Mouse (Mus musculus) midbrain, postnatal 0 days (tissue): ENCODE data around the gene Ppcdc. TPM values are rescaled to one million over a fixed set of nuclear protein-coding genes. Genes with fewer than 3 reads are reported as not detected.

ENCODE experiments used
- ATAC-seq: fragments of 200-750 bp; cut with Nextera tagmentation; 2 replicates; pipeline ENCODE4 v1.8.0; 2017; ENCODE audit warnings: moderate number of reproducible peaks, mild to moderate bottlenecking, moderate TSS enrichment, moderate library complexity; ENCODE audit not compliant: low FRiP score
- DNase-seq: peaks from one replicate; pipeline ENCODE4 v3.0.0-alpha.2; 2015; ENCODE audit warnings: low spot score
- H3K27ac ChIP-seq: fragments of 300-500 bp; sonication (generic); 2 replicates; pipeline ENCODE4 v1.5.1; 2014; ENCODE audit warnings: low read depth, mild to moderate bottlenecking, low read length, mixed read lengths
- H3K27me3 ChIP-seq: fragments of 300-500 bp; sonication (generic); 2 replicates; pipeline ENCODE4 v1.6.1; 2014; ENCODE audit warnings: low read length, control low read depth, mixed read lengths; ENCODE audit not compliant: insufficient read depth
- H3K36me3 ChIP-seq: fragments of 300-500 bp; sonication (generic); 2 replicates; pipeline ENCODE4 v1.6.1; 2014; ENCODE audit warnings: low read length, control low read depth, mixed read lengths; ENCODE audit not compliant: insufficient read depth
- H3K4me1 ChIP-seq: fragments of 300-500 bp; sonication (generic); 2 replicates; pipeline ENCODE4 v1.6.1; 2014; ENCODE audit warnings: mild to moderate bottlenecking, control low read depth, antibody characterized with exemption, low read length, mixed read lengths; ENCODE audit not compliant: insufficient read depth
- H3K4me2 ChIP-seq: fragments of 300-500 bp; sonication (generic); 2 replicates; pipeline ENCODE4 v1.6.1; 2014; ENCODE audit warnings: low read depth, mild to moderate bottlenecking, low read length, mixed read lengths; ENCODE audit not compliant: poor library complexity, severe bottlenecking
- H3K4me3 ChIP-seq: fragments of 300-500 bp; sonication (generic); 2 replicates; pipeline ENCODE4 v1.5.1; 2014; ENCODE audit warnings: low read depth, mild to moderate bottlenecking, low read length, moderate library complexity
- H3K9ac ChIP-seq: fragments of 300-500 bp; sonication (generic); replicated peaks from 2 replicates; pipeline ENCODE4 v1.6.1; 2014; ENCODE audit warnings: mild to moderate bottlenecking, low read length, moderate library complexity, mixed read lengths; ENCODE audit not compliant: poor library complexity, severe bottlenecking
- H3K9me3 ChIP-seq: fragments of 300-500 bp; sonication (generic); 2 replicates; pipeline ENCODE4 v1.6.1; 2016; ENCODE audit warnings: low read length, control low read depth
- CTCF ChIP-seq: IDR thresholded peaks from 2 replicates; pipeline ENCODE4 v1.5.1; 2016; ENCODE audit warnings: antibody characterized with exemption, mild to moderate bottlenecking
- WGBS: fragments of 180-500 bp; shearing (Covaris S2); extraction: QIAGEN DNeasy Blood & Tissue Kit; methylation state at CpG from one replicate; pipeline ENCODE4 v1.1.7; 2014; 5-methylcytosine and 5-hydroxymethylcytosine counted together
- polyA plus RNA-seq: library from polyadenylated mRNA; unstranded; fragments of >200 nt; fragmentation: Nextera tagmentation; extraction: Ambion mirVana; gene quantifications from 2 replicates; pipeline ENCODE4 v1.2.1, GENCODE M21; 2015
- total RNA-seq: library from RNA; depleted of rRNA; stranded (reverse); fragments of >200 nt; gene quantifications from 2 replicates; pipeline ENCODE4 v1.2.3, GENCODE M21; 2014; rRNA removed

Ppcdc gene
- total and polyA plus RNA-seq, 2 experiments from 2014 or later: 17.6 to 29.7 TPM

DNA sequence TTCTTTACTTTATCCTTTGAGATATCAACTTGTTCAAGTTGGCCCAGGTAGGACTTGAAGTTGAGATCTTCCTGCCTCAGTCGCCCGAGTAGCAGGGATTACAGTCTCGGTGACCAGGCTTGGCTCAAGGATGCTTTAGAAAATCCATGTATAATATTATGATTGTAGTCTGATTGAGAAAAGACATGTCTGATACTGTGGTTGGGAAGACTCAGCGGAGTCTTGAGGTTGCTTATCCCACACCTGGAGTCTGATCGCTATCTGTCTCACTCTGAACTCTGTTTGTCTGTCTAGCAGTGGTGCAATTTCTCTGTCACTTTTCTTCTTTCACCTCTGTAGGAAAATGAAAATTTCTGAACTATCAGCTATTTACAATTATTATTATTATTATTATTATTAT is 99.6 kb downstream of the Ppcdc start:
- 97% methylated on average over 5 of the region's 5 CpGs for WGBS
- DNase-seq: no peak
- ATAC-seq: no peak

DNA sequence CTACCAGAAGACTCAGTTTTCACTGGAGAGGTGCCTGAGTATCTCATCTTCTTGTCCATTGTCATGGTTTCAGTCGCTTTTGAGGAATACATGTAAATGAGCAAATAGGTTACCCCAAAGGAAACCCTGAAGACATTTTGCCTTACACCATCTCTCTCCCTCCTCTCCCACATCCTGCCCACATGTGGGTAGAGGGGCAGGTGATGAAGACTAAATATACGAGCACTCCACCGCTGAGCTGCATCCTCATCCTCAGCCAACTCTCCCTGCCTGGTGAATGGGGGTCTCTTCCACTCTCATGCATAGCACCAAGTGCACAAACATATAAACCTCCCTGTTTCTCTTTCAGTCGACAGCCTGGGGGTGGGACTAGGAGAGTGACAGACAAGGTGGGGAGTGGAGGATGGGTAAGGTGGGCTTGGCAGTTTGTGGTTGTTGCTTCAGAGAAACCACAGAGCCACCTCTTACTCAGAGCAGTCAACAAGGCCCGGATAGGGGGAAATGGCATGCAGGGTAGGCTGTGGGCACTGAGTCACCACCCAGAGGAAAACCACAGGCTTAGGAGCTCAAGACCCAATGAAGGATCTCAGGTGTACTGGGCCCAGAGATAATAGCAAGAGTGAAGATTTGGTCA is 100.2 kb downstream of the Ppcdc start:
- H3K4me2 ChIP-seq: no peak overlapping the region
- no peaks in the 10 kb centered on the region for H3K36me3 ChIP-seq
- no peak for ATAC-seq
- H3K27me3 ChIP-seq: no peaks in the 10 kb centered on the region
- no peak overlapping the region for H3K4me3 ChIP-seq
- H3K4me1 ChIP-seq: no peaks in the 10 kb centered on the region
- WGBS: 80% methylated on average over 5 of the region's 5 CpGs
- no peak for TF ChIP-seq CTCF
- no peaks in the 10 kb centered on the region for H3K9me3 ChIP-seq
- DNase-seq: no peak
- H3K27ac ChIP-seq: no peak overlapping the region
- H3K9ac ChIP-seq: no peak overlapping the region

More for the DNA sequence above, 99.6 kb downstream of the Ppcdc start:
- Histone ChIP-seq H3K4me2 (no peak overlapping the region), H3K27ac (no peak overlapping the region), H3K36me3 (no peaks in the 10 kb centered on the region), H3K9ac (no peak overlapping the region), H3K27me3 (no peaks in the 10 kb centered on the region), H3K4me1 (no peaks in the 10 kb centered on the region), H3K9me3 (no peaks in the 10 kb centered on the region), H3K4me3 (no peak overlapping the region)
- no peak for TF ChIP-seq CTCF

GRCm38 (mm10) chr9:57338706-57339105 is 101.2 kb downstream of the Ppcdc start:
- Histone ChIP-seq H3K9me3 (no peaks in the 10 kb centered on the region), H3K36me3 (no peaks in the 10 kb centered on the region), H3K27ac (no peak overlapping the region), H3K4me3 (no peak overlapping the region), H3K4me1 (no peaks in the 10 kb centered on the region), H3K4me2 (no peak overlapping the region), H3K27me3 (no peaks in the 10 kb centered on the region), H3K9ac (no peak overlapping the region)
- no peak for DNase-seq
- no peak for ATAC-seq
- WGBS: 55% methylated on average over 1 of the region's 1 CpGs
- TF ChIP-seq CTCF: no peak

Other genes starting within 250 kb of the Ppcdc start
- gene Trcg1, start 203.6 kb downstream of the Ppcdc start, total RNA-seq: not detected in 2 replicates
- not detected in 2 replicates for gene Trcg1, start 203.6 kb downstream of the Ppcdc start, polyA plus RNA-seq
- gene 1700017B05Rik, start 177.5 kb downstream of the Ppcdc start, total RNA-seq: 10.9 and 13.0 TPM in 2 replicates
- 4.5 and 5.0 TPM in 2 replicates for gene 1700017B05Rik, start 177.5 kb downstream of the Ppcdc start, polyA plus RNA-seq
- gene Scamp5, start 27.9 kb upstream of the Ppcdc start, total RNA-seq: 389 and 404 TPM in 2 replicates
- 206 and 213 TPM in 2 replicates for gene Scamp5, start 27.9 kb upstream of the Ppcdc start, polyA plus RNA-seq
- 24.2 and 24.8 TPM in 2 replicates for gene Rpp25, start 63.9 kb upstream of the Ppcdc start, total RNA-seq
- 26.5 and 34.5 TPM in 2 replicates for gene Rpp25, start 63.9 kb upstream of the Ppcdc start, polyA plus RNA-seq
- 250 and 266 TPM in 2 replicates for gene Cox5a, start 81.2 kb upstream of the Ppcdc start, total RNA-seq
- gene Cox5a, start 81.2 kb upstream of the Ppcdc start, polyA plus RNA-seq: 1,115 and 1,120 TPM in 2 replicates
- gene Fam219b, start 97.4 kb upstream of the Ppcdc start, total RNA-seq: 20.6 and 29.7 TPM in 2 replicates
- gene Fam219b, start 97.4 kb upstream of the Ppcdc start, polyA plus RNA-seq: 24.8 and 25.6 TPM in 2 replicates
- 60.5 and 71.9 TPM in 2 replicates for gene Mpi, start 112.6 kb upstream of the Ppcdc start, total RNA-seq
- 57.2 and 61.2 TPM in 2 replicates for gene Mpi, start 112.6 kb upstream of the Ppcdc start, polyA plus RNA-seq
- 34.5 and 47.4 TPM in 2 replicates for gene Scamp2, start 120.8 kb upstream of the Ppcdc start, total RNA-seq
- gene Scamp2, start 120.8 kb upstream of the Ppcdc start, polyA plus RNA-seq: 41.1 and 41.2 TPM in 2 replicates
- 18.9 and 23.3 TPM in 2 replicates for gene Ulk3, start 149.3 kb upstream of the Ppcdc start, total RNA-seq
- 17.4 and 19.9 TPM in 2 replicates for gene Ulk3, start 149.3 kb upstream of the Ppcdc start, polyA plus RNA-seq
- gene Cplx3, start 166.2 kb upstream of the Ppcdc start, total RNA-seq: 0.09 TPM in 1 of 2 replicates, not detected in the other
- 1.9 and 2.2 TPM in 2 replicates for gene Cplx3, start 166.2 kb upstream of the Ppcdc start, polyA plus RNA-seq
- not detected in 2 replicates for gene Lman1l, start 180.7 kb upstream of the Ppcdc start, total RNA-seq
- gene Lman1l, start 180.7 kb upstream of the Ppcdc start, polyA plus RNA-seq: 0.10 TPM in 1 of 2 replicates, not detected in the other
- 133 and 152 TPM in 2 replicates for gene Csk, start 213.5 kb upstream of the Ppcdc start, total RNA-seq
- 42.4 and 45.5 TPM in 2 replicates for gene Csk, start 213.5 kb upstream of the Ppcdc start, polyA plus RNA-seq
- gene Cyp1a2, start 243.6 kb upstream of the Ppcdc start, total RNA-seq: not detected in 2 replicates
- not detected in 2 replicates for gene Cyp1a2, start 243.6 kb upstream of the Ppcdc start, polyA plus RNA-seq
- 0.28 TPM in 1 of 2 replicates, not detected in the other for gene Cyp1a1, start 247.8 kb upstream of the Ppcdc start, total RNA-seq
- 0.09 TPM in 2 replicates for gene Cyp1a1, start 247.8 kb upstream of the Ppcdc start, polyA plus RNA-seq